Mouse (Mus musculus) C2C12 (cell line): ENCODE data around the gene Mcu.

Experiments used
- CEBPB ChIP-seq: IDR thresholded peaks from one replicate; pipeline ENCODE4 v1.6.1; 2011; ENCODE audit warnings: low read depth, mild to moderate bottlenecking, control low read depth, moderate library complexity
- CTCF ChIP-seq: IDR thresholded peaks from one replicate; pipeline ENCODE4 v1.5.1; 2011; ENCODE audit not compliant: control insufficient read depth, insufficient read depth, insufficient read length
- MYOD1 ChIP-seq: IDR thresholded peaks from one replicate; pipeline ENCODE4 v1.6.1; 2011; ENCODE audit warnings: low read depth; ENCODE audit not compliant: control insufficient read depth, insufficient read length
- USF1 ChIP-seq: IDR thresholded peaks from one replicate; pipeline ENCODE4 v1.6.1; 2011; ENCODE audit warnings: low read depth, mild to moderate bottlenecking, control low read depth, moderate library complexity

DNA sequence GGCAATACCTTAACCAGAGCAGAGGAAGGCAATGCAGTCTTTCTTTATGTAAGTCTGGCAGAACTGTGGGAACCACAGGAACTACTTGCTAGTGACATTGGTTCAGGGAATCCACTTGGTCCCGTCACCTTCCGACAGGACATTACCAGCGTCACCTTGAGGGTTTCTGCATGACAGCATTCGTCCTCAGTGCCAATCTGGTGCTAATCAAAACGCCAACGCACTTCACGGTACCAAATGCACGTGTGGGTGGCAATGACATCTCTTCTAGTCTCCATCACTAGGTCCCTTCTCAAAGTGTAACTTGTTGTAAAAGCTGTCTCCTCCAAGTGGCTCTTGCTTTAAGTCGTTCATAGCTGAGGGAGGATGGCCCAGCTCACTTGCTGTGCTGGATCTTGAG lies 104.3 kb downstream of the Mcu start:
- TF ChIP-seq MYOD1, result no peak
- no peak for TF ChIP-seq CTCF
- no peak for TF ChIP-seq USF1
- TF ChIP-seq CEBPB, result no peak
